Mouse (Mus musculus): Measurements from ENCODE around the gene Gm20075. TPM values are rescaled to one million over a fixed set of nuclear protein-coding genes. Genes with fewer than 3 reads are reported as not detected.
"Not testable (repeated sequence)": the region's sequence is repeated elsewhere in the genome, so short reads cannot be mapped to it uniquely, and the experiment has no call there.

The Gm20075 gene
- 24.3 and 25.1 TPM in 2 replicates for polyA plus RNA-seq (2015; fragmentation: Nextera tagmentation; extraction: Ambion mirVana)

DNA sequence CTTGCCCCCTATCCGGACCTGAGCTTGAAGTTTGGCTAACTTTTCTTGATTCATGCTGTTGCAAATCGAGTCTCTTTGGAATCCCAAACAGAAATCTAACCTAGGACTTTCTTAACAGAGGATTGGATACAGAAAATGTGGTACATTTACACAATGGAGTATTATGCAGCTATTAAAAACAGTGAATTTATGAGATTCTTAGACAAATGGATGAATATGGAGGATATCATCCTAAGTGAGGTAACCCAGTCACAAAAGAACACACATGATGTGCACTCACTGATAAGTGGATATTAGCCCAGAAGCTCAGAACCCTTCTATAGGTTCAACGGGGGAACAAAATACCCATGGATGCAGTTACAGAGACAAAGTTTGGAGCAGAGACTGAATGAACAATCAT lies at the start of gene Gm20075:
Gene Gm20075, minus strand, starts transcription at position 101 of the 400 bp plus-strand sequence.
- not testable (repeated sequence) for ATAC-seq (ENCODE audit: low FRiP score, low read depth); H3K9me3 ChIP-seq; H3K4me3 ChIP-seq; H3K9ac ChIP-seq; H3K4me2 ChIP-seq; H3K36me3 ChIP-seq; H3K4me1 ChIP-seq (replicated peaks); H3K27me3 ChIP-seq; H3K27ac ChIP-seq (replicated peaks)
- WGBS = 90% methylated on average over 3 of the region's 3 CpGs

DNA sequence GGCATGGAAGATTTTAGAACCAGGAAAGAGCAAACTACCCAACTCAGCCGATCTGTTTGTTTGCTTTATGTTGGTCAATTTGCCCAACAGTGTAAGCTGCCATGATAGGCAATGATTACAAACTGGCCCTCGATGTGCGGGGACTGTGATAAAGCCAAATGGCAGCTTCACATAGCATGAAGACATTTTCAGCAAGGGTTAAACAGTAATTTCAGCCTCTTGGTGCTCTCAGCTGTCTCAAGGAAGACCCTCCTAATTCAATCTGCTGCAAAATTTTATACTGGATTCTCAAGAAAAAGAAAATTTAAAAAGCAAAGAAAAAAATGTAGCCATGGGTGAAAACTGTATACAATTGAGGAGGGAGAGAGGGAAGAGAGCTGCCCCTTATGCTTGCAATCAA lies 47.9 kb upstream of the Gm20075 start:
- ATAC-seq (ENCODE audit: low FRiP score, low read depth) = no peak
- Histone ChIP-seq H3K9ac (no peak overlapping the region), H3K4me3 (peak overlapping the region; percentile 63), H3K36me3 (no peaks in the 10 kb centered on the region), H3K4me2 (peak overlapping the region; percentile 75), H3K27me3 (no peaks in the 10 kb centered on the region), H3K4me1 (replicated peaks) (peaks cover 22% of the 10 kb centered on the region), H3K9me3 (no peaks in the 10 kb centered on the region), H3K27ac (replicated peaks) (peak overlapping the region; percentile 89)
- WGBS = 65% methylated on average over 3 of the region's 3 CpGs

GRCm38 (mm10) chr13:96126669-96127068 lies 45.5 kb upstream of the Gm20075 start:
- no peaks in the 10 kb centered on the region for H3K36me3 ChIP-seq
- H3K9me3 ChIP-seq = no peaks in the 10 kb centered on the region
- peaks cover 8% of the 10 kb centered on the region; the same call in 1 of the 2 replicates for H3K4me1 ChIP-seq (replicated peaks)
- H3K4me3 ChIP-seq = no peak overlapping the region
- no peaks in the 10 kb centered on the region for H3K27me3 ChIP-seq
- H3K27ac ChIP-seq (replicated peaks) = no peak overlapping the region
- ATAC-seq (ENCODE audit: low FRiP score, low read depth) = no peak
- H3K9ac ChIP-seq = no peak overlapping the region
- WGBS = 81% methylated on average over 6 of the region's 6 CpGs
- no peak overlapping the region for H3K4me2 ChIP-seq

GRCm38 (mm10) chr13:96125011-96125410 lies 43.8 kb upstream of the Gm20075 start:
- H3K4me3 ChIP-seq = no peak overlapping the region
- H3K27ac ChIP-seq (replicated peaks) = no peak overlapping the region
- no peak for ATAC-seq (ENCODE audit: low FRiP score, low read depth)
- H3K9ac ChIP-seq = no peak overlapping the region
- no peak overlapping the region for H3K4me2 ChIP-seq
- 60% methylated on average over 5 of the region's 5 CpGs for WGBS
- 0 out of 2 replicates have a peak, but pooled peaks cover 5% of the 10 kb centered on the region for H3K4me1 ChIP-seq (replicated peaks)
- no peaks in the 10 kb centered on the region for H3K27me3 ChIP-seq
- H3K9me3 ChIP-seq = no peaks in the 10 kb centered on the region
- H3K36me3 ChIP-seq = no peaks in the 10 kb centered on the region

- WGBS = 81% methylated on average over 2 of the region's 2 CpGs
- no peak overlapping the region for H3K9ac ChIP-seq
- H3K27me3 ChIP-seq = no peaks in the 10 kb centered on the region
- no peaks in the 10 kb centered on the region for H3K9me3 ChIP-seq
- no peak overlapping the region for H3K4me2 ChIP-seq
- no peaks in the 10 kb centered on the region for H3K36me3 ChIP-seq
- ATAC-seq (ENCODE audit: low FRiP score, low read depth) = no peak
- no peak overlapping the region for H3K4me3 ChIP-seq
- peaks cover 7% of the 10 kb centered on the region; the same call in 1 of the 2 replicates for H3K4me1 ChIP-seq (replicated peaks)
- no peak overlapping the region for H3K27ac ChIP-seq (replicated peaks)
These were observed 31.5 kb upstream of the Gm20075 start for GRCm38 (mm10) chr13:96112711-96113110.

- Histone ChIP-seq H3K27me3 (no peaks in the 10 kb centered on the region), H3K9me3 (no peaks in the 10 kb centered on the region), H3K9ac (no peak overlapping the region), H3K27ac (replicated peaks) (0 out of 2 replicates have a peak overlapping the region, but pooled peaks have one; percentile 23), H3K36me3 (no peaks in the 10 kb centered on the region), H3K4me1 (replicated peaks) (peaks cover 7% of the 10 kb centered on the region; the same call in 1 of the 2 replicates), H3K4me3 (no peak overlapping the region), H3K4me2 (no peak overlapping the region)
- ATAC-seq (ENCODE audit: low FRiP score, low read depth) = no peak
- 25% methylated on average over 3 of the region's 3 CpGs for WGBS
These were observed 29.6 kb upstream of the Gm20075 start for GRCm38 (mm10) chr13:96110767-96111166.

- 85% methylated on average over 4 of the region's 4 CpGs for WGBS
- ATAC-seq (ENCODE audit: low FRiP score, low read depth) = no peak
- H3K4me1 ChIP-seq (replicated peaks) = peaks cover 5% of the 10 kb centered on the region; the same call in 1 of the 2 replicates
These were observed 25.2 kb upstream of the Gm20075 start for GRCm38 (mm10) chr13:96106367-96106766.

DNA sequence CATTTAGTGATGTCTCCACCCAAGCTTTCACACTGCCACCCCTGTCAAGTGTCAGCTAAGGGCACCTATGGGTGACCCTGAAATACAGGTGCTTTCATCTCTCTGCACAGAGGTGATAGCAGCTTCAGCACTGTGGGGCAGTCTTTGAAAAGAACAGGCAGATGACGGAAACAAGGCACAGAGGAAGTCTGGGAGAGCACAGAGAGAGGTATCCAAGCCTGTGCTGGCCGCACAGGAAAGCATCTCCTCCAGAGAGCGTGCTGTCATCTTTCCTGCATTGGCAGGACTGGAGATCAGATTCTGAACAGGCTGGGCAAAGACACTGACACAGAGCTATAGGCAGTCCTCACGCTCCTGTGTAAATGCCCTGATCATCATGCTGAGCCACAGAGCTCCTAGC lies 9.8 kb upstream of the Gm20075 start:
- no peaks in the 10 kb centered on the region for H3K4me1 ChIP-seq (replicated peaks)
- no peak overlapping the region for H3K4me3 ChIP-seq
- no peaks in the 10 kb centered on the region for H3K9me3 ChIP-seq
- peaks cover 6% of the 10 kb centered on the region; the same call in 1 of the 2 replicates for H3K36me3 ChIP-seq
- H3K9ac ChIP-seq = no peak overlapping the region
- H3K4me2 ChIP-seq = no peak overlapping the region
- ATAC-seq (ENCODE audit: low FRiP score, low read depth) = no peak
- H3K27me3 ChIP-seq = no peaks in the 10 kb centered on the region
- 68% methylated on average over 4 of the region's 4 CpGs for WGBS
- no peak overlapping the region for H3K27ac ChIP-seq (replicated peaks)

More at GRCm38 (mm10) chr13:96106367-96106766, 25.2 kb upstream of the Gm20075 start:
- no peaks in the 10 kb centered on the region for H3K36me3 ChIP-seq
- no peaks in the 10 kb centered on the region for H3K27me3 ChIP-seq
- H3K9me3 ChIP-seq = no peaks in the 10 kb centered on the region
- no peak overlapping the region for H3K9ac ChIP-seq
- H3K27ac ChIP-seq (replicated peaks) = no peak overlapping the region
- no peak overlapping the region for H3K4me2 ChIP-seq
- H3K4me3 ChIP-seq = no peak overlapping the region

DNA sequence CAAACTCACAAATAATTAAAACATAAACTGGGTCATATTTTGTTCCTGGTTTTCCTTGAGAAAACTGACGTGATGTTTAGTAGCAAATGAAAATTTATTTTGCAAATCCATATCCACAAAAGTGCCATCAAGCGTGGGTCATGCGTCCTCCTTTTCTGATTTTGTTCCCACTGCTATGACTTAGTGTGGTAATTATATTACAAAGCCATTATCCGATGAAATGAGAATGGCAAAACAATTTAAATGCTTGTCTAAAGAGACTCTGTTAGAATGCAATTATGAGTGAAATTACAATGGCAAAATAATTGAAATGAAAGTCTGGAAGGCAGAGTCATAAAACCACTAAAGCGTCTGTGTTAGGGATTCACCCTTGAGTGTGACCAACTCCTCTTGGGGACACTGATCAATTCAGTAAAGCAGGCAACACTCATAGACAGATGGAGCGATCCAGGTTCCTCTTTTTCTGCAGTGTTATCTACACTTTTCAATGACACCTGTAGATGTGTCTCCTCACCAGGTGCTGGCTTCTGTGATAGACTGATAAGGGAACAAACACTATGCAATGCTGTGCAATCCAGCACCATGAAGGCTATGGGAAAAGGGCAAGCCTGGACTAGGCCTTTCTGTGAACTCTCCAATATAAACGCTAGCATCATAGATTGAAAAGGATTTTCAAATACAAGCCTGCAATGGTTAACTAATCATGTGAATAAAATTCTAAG lies 4.6 kb upstream of the Gm20075 start:
- H3K4me3 ChIP-seq = no peak overlapping the region
- H3K4me2 ChIP-seq = no peak overlapping the region
- H3K9ac ChIP-seq = no peak overlapping the region
- no peaks in the 10 kb centered on the region for H3K27me3 ChIP-seq
- H3K9me3 ChIP-seq = no peaks in the 10 kb centered on the region
- no peaks in the 10 kb centered on the region for H3K4me1 ChIP-seq (replicated peaks)
- WGBS = 73% methylated on average over 7 of the region's 7 CpGs
- H3K36me3 ChIP-seq = peaks cover 6% of the 10 kb centered on the region; the same call in 1 of the 2 replicates
- H3K27ac ChIP-seq (replicated peaks) = no peak overlapping the region
- ATAC-seq (ENCODE audit: low FRiP score, low read depth) = no peak

- H3K9ac ChIP-seq; H3K4me1 ChIP-seq (replicated peaks); H3K9me3 ChIP-seq; H3K36me3 ChIP-seq; H3K27me3 ChIP-seq; H3K27ac ChIP-seq (replicated peaks); ATAC-seq (ENCODE audit: low FRiP score, low read depth); H3K4me3 ChIP-seq; H3K4me2 ChIP-seq: not testable (repeated sequence)
- WGBS = 92% methylated on average over 1 of the region's 1 CpGs
These were observed 578 bp upstream of the Gm20075 start, which contains the start of gene Gm17190 for GRCm38 (mm10) chr13:96081754-96082153. Gm17190 (plus strand) TSS chr13:96082054.

- no peak overlapping the region for H3K4me3 ChIP-seq
- no peaks in the 10 kb centered on the region for H3K36me3 ChIP-seq
- H3K4me1 ChIP-seq (replicated peaks) = peaks cover 7% of the 10 kb centered on the region; the same call in 1 of the 2 replicates
- H3K9me3 ChIP-seq = no peaks in the 10 kb centered on the region
- H3K9ac ChIP-seq = no peak overlapping the region
- no peak overlapping the region for H3K27ac ChIP-seq (replicated peaks)
- no peak overlapping the region for H3K4me2 ChIP-seq
- 43% methylated on average over 8 of the region's 8 CpGs for WGBS
- ATAC-seq (ENCODE audit: low FRiP score, low read depth) = 0 out of 2 replicates have a peak, but pooled peaks have one; percentile 42
- H3K27me3 ChIP-seq = no peaks in the 10 kb centered on the region
These were observed 7.6 kb downstream of the Gm20075 start for GRCm38 (mm10) chr13:96073555-96073954.

DNA sequence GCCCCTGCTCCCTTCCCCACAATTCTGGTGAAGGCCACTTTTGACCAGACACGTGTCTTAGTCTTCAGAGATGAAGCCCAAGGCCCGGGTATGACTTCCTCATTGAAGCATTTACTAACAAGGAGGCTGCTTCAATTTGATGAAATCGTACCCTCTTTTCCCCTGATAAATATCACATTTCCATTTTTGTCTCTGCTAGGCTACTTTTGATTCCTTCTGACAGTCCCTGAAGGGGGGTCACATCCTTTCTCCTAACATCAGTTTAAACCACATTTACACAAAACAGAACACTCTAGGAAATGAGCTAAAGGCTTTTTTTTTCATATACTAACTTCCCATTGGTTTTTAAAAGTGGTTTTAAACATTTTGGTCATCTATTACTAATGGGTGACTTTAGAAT lies 28.4 kb downstream of the Gm20075 start:
- Histone ChIP-seq H3K9ac (no peak overlapping the region), H3K27ac (replicated peaks) (no peak overlapping the region), H3K27me3 (no peaks in the 10 kb centered on the region), H3K4me1 (replicated peaks) (no peaks in the 10 kb centered on the region), H3K4me3 (no peak overlapping the region), H3K4me2 (no peak overlapping the region), H3K9me3 (no peaks in the 10 kb centered on the region), H3K36me3 (no peaks in the 10 kb centered on the region)
- ATAC-seq (ENCODE audit: low FRiP score, low read depth) = no peak
- 80% methylated on average over 3 of the region's 3 CpGs for WGBS
